Mouse (Mus musculus) myocyte (in vitro differentiated cells): ENCODE measurements at regions not wholly inside any gene's neighbourhood (a gene's known extent, or its start where the extent isn't known, plus 50 kb on each side); places are given as distances from the start of the nearest gene placed in this dataset.
A peak's percentile ranks its signal among the peaks of the same experiment; 100 is the strongest.

Source experiments
- CEBPB ChIP-seq: IDR thresholded peaks from 2 replicates; pipeline ENCODE4 v1.6.1; 2011; ENCODE audit warnings: mild to moderate bottlenecking, moderate library complexity; ENCODE audit not compliant: poor library complexity, insufficient read depth, severe bottlenecking
- E2F4 ChIP-seq: IDR thresholded peaks from one replicate; pipeline ENCODE4 v1.6.1; 2011; ENCODE audit warnings: mild to moderate bottlenecking, control low read depth, moderate library complexity; ENCODE audit not compliant: insufficient read depth
- MAX ChIP-seq: IDR thresholded peaks from one replicate; pipeline ENCODE4 v1.6.1; 2011; ENCODE audit warnings: low read depth, mild to moderate bottlenecking, control low read depth
- MYOD1 ChIP-seq, 3 experiments: IDR thresholded peaks; one replicate each; pipeline ENCODE4 v1.6.1; 2011; ENCODE audit warnings: control low read depth in 2 of 3, low read depth in 2 of 3, mild to moderate bottlenecking in 2 of 3, moderate library complexity in 1 of 3; ENCODE audit not compliant: insufficient read length in 2 of 3, control insufficient read depth in 1 of 3
- MYOG ChIP-seq, 3 experiments: IDR thresholded peaks; one replicate each; pipeline ENCODE4 v1.6.1; 2011; ENCODE audit warnings: control low read depth in 2 of 3, low read depth in 2 of 3, mild to moderate bottlenecking in 2 of 3; ENCODE audit not compliant: insufficient read length in 2 of 3, control insufficient read depth in 1 of 3, insufficient read depth in 1 of 3
- POLR2A ChIP-seq: IDR thresholded peaks from one replicate; pipeline ENCODE4 v1.6.1; 2011; ENCODE audit warnings: low read depth, mild to moderate bottlenecking, control low read depth, moderate library complexity; ENCODE audit not compliant: insufficient read length
- POLR2AphosphoS2 ChIP-seq: IDR thresholded peaks from one replicate; pipeline ENCODE4 v1.6.1; 2011; ENCODE audit warnings: low read depth, control low read depth; ENCODE audit not compliant: insufficient read length
- REST ChIP-seq: IDR thresholded peaks from one replicate; pipeline ENCODE4 v1.6.1; 2011; ENCODE audit warnings: mild to moderate bottlenecking, control low read depth, moderate library complexity; ENCODE audit not compliant: insufficient read depth, insufficient read length
- TCF12 ChIP-seq: IDR thresholded peaks from one replicate; pipeline ENCODE4 v1.6.1; 2011; ENCODE audit warnings: mild to moderate bottlenecking, control low read depth; ENCODE audit not compliant: poor library complexity, insufficient read depth, severe bottlenecking
- TCF3 ChIP-seq: IDR thresholded peaks from one replicate; pipeline ENCODE4 v1.6.1; 2011; ENCODE audit warnings: low read depth, control low read depth; ENCODE audit not compliant: insufficient read length
- USF1 ChIP-seq: IDR thresholded peaks from one replicate; pipeline ENCODE4 v1.6.1; 2011; ENCODE audit warnings: low read depth, mild to moderate bottlenecking, control low read depth, moderate library complexity

DNA sequence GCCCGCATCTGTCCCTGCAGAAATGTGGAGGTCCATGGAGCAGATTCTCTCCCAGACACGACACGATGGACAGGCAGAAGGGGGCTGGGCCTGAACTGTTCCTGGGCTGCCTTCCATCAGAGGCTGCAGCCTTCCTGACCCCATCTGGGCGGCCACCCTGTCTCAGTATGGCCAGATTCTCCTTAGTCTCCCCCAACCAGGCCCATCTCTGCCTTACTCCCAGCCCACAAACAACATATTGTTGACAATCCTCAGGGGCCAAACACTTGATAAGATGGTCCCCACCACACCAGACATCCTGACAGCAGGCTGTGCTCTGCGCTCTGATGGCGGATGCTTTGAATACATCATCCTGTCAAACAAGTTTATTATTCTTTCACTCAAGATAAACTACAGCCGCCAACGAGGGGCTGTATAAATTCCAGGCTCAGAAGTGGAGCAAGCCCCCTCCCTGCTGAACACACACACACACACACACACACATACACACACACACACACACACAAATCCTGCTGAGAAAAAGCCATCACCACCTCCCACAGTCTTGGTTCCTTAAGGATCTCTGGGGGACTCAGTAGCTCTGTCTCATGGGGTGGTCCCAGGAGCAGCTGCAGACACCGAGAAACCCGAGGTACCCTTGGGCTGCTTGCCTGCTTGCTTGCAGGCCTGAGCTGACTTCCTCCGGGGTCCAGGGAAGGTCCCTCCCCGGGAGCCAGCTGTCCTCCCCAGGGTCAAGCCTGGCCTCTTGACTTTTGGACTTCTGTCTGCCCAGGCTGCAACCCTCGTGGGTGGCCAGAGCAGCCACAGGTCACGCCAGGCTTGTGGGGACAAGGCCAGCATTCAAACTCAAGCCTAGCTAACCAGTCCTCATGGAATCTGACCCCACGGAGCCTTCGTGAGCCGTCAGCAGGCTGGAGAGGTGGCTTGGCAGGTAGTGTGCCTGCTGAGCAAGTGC is 135.6 kb upstream of the 1600014C23Rik start:
- no peak for TF ChIP-seq POLR2A
- no peak for TF ChIP-seq POLR2AphosphoS2
- no peak for TF ChIP-seq E2F4
- TF ChIP-seq MAX = no peak
- peak in 1 of 3 experiments; percentile 42 for TF ChIP-seq MYOD1 (IDR thresholded peaks at IDR 0.05; ENCODE audit: control insufficient read depth in 1 of 3, insufficient read length in 2 of 3, low read depth in 2 of 3)
- no peak for TF ChIP-seq CEBPB
- TF ChIP-seq USF1 = no peak
- peak in 1 of 3 experiments; percentile 64 for TF ChIP-seq MYOG (IDR thresholded peaks at IDR 0.05; ENCODE audit: control insufficient read depth in 1 of 3, insufficient read depth in 1 of 3, insufficient read length in 2 of 3, low read depth in 2 of 3)
- TF ChIP-seq TCF12 = no peak
- no peak for TF ChIP-seq REST
- no peak for TF ChIP-seq TCF3
